Mouse (Mus musculus) embryonic facial prominence, embryonic 11.5 days (tissue): ENCODE results near the gene Galnt7. TPM values are rescaled to one million over a fixed set of nuclear protein-coding genes. Genes with fewer than 3 reads are reported as not detected.

Source experiments
- ATAC-seq: fragments of 200-750 bp; cut with Nextera tagmentation; replicated peaks from 2 replicates; pipeline ENCODE4 v1.8.0; 2017; ENCODE audit warnings: low read depth; ENCODE audit not compliant: insufficient number of reproducible peaks, low FRiP score, low TSS enrichment
- DNase-seq: peaks from one replicate; pipeline ENCODE4 v3.0.0-alpha.2; 2015; ENCODE audit warnings: low spot score
- H3K27ac ChIP-seq: fragments of 300-500 bp; sonication (generic); replicated peaks from 2 replicates; pipeline ENCODE4 v1.5.1; 2014; ENCODE audit warnings: mild to moderate bottlenecking, low read depth, low read length, control low read depth
- H3K27me3 ChIP-seq: fragments of 300-500 bp; sonication (generic); 2 replicates; pipeline ENCODE4 v1.6.1; 2014; ENCODE audit warnings: mild to moderate bottlenecking, low read length, moderate library complexity, mixed read lengths; ENCODE audit not compliant: control insufficient read depth, insufficient read depth
- H3K36me3 ChIP-seq: fragments of 300-500 bp; sonication (generic); replicated peaks from 2 replicates; pipeline ENCODE4 v1.6.1; 2014; ENCODE audit warnings: low read depth, mild to moderate bottlenecking, low read length, moderate library complexity, mixed read lengths; ENCODE audit not compliant: control insufficient read depth, insufficient read depth
- H3K4me1 ChIP-seq: fragments of 300-500 bp; sonication (generic); 2 replicates; pipeline ENCODE4 v1.6.1; 2014; ENCODE audit warnings: low read length, mixed read lengths; ENCODE audit not compliant: control insufficient read depth, insufficient read depth
- H3K4me2 ChIP-seq: fragments of 300-500 bp; sonication (generic); 2 replicates; pipeline ENCODE4 v1.6.1; 2014; ENCODE audit warnings: low read depth, mild to moderate bottlenecking, control low read depth, low read length, moderate library complexity
- H3K4me3 ChIP-seq: fragments of 300-500 bp; sonication (generic); 2 replicates; pipeline ENCODE4 v1.5.1; 2014; ENCODE audit warnings: low read depth, low read length, control low read depth
- H3K9ac ChIP-seq: fragments of 300-500 bp; sonication (generic); replicated peaks from 2 replicates; pipeline ENCODE4 v1.6.1; 2014; ENCODE audit warnings: mild to moderate bottlenecking, control low read depth, low read length
- H3K9me3 ChIP-seq: fragments of 300-500 bp; sonication (generic); replicated peaks from 2 replicates; pipeline ENCODE4 v1.6.1; 2016; ENCODE audit warnings: mild to moderate bottlenecking, low read length, inconsistent platforms, mixed read lengths; ENCODE audit not compliant: control insufficient read depth
- WGBS: fragments of 180-500 bp; shearing (Covaris S2); extraction: QIAGEN DNeasy Blood & Tissue Kit; methylation state at CpG from one replicate; pipeline ENCODE4 v1.1.7; 2014; 5-methylcytosine and 5-hydroxymethylcytosine counted together
- polyA plus RNA-seq: library from polyadenylated mRNA; unstranded; fragments of >200 nt; fragmentation: Nextera tagmentation; extraction: Ambion mirVana; gene quantifications from 2 replicates; pipeline ENCODE4 v1.2.1, GENCODE M21; 2014

The Galnt7 gene
- polyA plus RNA-seq, 1 experiment from 2014 or later, result 18.2 TPM

DNA sequence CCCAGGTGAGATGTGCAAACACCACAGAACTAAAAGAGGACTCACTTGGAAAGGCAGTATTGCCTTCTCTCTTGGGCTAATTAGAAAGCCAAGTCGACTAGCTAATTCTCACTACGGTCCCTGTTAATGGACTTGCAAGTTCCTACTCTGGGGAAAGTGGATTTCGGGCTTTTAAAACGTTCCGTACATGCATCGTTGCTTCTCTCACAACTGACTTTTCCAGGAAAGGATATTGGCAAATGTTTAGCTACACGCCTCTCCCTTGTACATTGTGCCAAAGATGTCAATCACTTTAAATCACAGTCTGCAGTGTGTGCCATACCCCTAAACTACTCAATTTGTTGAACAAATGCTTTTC, 915 bp upstream of the Galnt7 start:
- no peaks in the 10 kb centered on the region for H3K4me1 ChIP-seq
- H3K4me2 ChIP-seq, result peak overlapping the region; percentile 83
- 21% methylated on average over 7 of the region's 7 CpGs for WGBS
- ATAC-seq, result no peak
- peak overlapping the region; percentile 91 for H3K4me3 ChIP-seq
- peak; percentile 8 for DNase-seq
- H3K27me3 ChIP-seq, result no peaks in the 10 kb centered on the region
- H3K27ac ChIP-seq, result no peak overlapping the region
- H3K36me3 ChIP-seq, result no peaks in the 10 kb centered on the region
- no peaks in the 10 kb centered on the region for H3K9me3 ChIP-seq
- no peak overlapping the region for H3K9ac ChIP-seq

DNA sequence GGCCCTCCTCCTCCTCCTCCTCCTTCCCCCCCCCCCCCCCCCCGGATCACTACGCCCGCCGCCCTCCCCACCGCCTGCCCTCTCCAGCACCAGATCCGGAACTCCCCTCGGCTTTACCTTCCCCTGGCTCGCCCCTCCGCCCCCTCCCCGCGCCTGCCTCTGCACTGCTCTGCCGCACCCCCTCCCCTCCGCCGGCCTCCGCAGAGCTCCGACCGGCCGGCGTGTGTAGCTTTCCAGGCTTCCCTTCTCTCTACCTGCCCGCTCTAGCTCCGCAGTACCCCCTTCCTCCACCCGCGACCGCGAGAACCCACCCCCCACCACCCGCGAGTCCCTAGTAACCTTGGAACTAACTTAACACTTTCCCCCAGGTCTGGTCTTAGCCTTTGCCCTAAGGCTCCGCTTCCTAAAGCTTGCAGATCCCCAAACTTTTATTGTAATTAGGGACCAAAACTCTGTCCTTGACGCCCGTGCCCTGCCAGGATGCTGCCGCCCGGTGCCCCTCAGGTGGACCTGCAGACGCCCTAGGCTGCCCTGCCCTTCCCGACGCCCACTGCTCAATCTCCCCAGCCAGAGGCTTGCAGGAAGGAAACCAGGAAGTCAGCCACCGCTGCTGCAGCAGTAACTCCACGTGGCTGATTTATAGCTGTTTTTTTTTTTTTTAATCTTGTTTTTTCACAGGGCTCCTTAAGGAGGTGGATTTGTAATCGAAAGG, 380 bp upstream of the Galnt7 start:
- H3K4me2 ChIP-seq, result peak overlapping the region; percentile 83
- no peaks in the 10 kb centered on the region for H3K4me1 ChIP-seq
- H3K9me3 ChIP-seq, result no peaks in the 10 kb centered on the region
- DNase-seq, result peak; percentile 79
- no peaks in the 10 kb centered on the region for H3K27me3 ChIP-seq
- no peaks in the 10 kb centered on the region for H3K36me3 ChIP-seq
- peak overlapping the region; percentile 57 for H3K9ac ChIP-seq
- peak; percentile 83 for ATAC-seq
- peak overlapping the region; percentile 91 for H3K27ac ChIP-seq
- WGBS, result 1% methylated on average over 25 of the region's 38 CpGs
- peak overlapping the region; percentile 91 for H3K4me3 ChIP-seq

DNA sequence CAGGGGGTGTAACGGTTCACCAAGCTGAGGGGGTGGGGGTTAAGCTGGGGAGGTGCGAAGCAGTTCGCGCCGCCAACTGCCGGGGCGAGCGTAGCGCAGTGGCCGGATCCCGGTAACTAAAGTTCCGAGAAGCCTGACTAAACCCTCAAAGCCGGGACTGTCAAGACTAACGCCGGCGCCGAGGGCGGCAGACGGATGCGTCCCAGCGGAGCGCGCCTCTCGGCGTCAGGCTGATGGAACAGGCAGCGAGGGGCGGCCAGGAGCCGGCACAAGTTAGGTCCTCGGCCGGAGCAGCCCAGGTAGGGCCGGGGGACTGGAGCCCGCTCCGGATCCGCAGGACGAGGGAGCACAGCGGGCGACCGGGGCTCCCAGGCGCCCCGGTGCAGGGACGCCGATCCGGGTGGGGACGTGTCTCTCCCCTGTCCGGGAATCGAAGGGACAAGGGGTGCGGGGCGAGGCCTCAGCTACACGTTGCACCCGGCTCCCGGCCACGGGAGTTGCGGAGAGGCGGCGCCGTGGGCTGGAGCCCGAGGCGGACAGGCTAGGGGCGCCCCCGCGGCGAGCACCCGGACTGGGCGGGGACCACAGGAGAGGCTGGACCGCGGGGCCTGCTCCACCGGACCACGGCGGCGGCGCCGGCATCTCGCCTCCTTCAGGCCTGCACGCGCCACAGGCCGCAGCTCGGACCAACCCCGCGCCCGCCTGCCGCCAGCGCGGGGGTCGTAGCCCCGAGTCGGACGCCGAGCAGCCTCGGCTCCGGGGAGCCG, 960 bp downstream of the Galnt7 start:
- peak; percentile 83 for ATAC-seq
- Histone ChIP-seq H3K36me3 (no peaks in the 10 kb centered on the region), H3K4me2 (peak overlapping the region; percentile 83), H3K4me1 (no peaks in the 10 kb centered on the region), H3K4me3 (peak overlapping the region; percentile 91), H3K27ac (peak overlapping the region; percentile 91), H3K27me3 (no peaks in the 10 kb centered on the region), H3K9ac (peak overlapping the region; percentile 96), H3K9me3 (no peaks in the 10 kb centered on the region)
- under 1% methylated on average over 71 of the region's 91 CpGs for WGBS
- peak; percentile 74 for DNase-seq

DNA sequence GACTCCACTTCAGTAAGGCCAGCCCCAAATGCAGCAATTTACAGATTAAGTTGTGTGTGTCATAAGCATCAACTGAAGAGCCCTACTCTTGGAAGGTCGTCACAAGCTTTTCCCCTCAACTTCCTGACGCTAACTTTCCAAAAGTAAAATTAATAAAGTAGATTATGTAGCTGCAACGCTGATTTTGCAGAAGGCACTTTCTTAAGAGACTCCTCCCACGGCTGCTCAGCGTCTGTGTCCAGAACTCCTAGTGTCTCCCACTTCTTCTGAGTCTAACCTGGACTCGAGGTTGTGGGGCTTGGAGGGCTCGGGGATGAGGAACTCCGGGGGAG, 1.5 kb downstream of the Galnt7 start:
- Histone ChIP-seq H3K36me3 (no peaks in the 10 kb centered on the region), H3K4me2 (peak overlapping the region; percentile 83), H3K27me3 (no peaks in the 10 kb centered on the region), H3K9me3 (no peaks in the 10 kb centered on the region), H3K27ac (peak overlapping the region; percentile 91; the same call in 1 of the 2 replicates), H3K9ac (peak overlapping the region; percentile 96), H3K4me1 (no peaks in the 10 kb centered on the region), H3K4me3 (peak overlapping the region; percentile 91)
- under 1% methylated on average over 8 of the region's 8 CpGs for WGBS
- no peak for DNase-seq
- no peak for ATAC-seq

DNA sequence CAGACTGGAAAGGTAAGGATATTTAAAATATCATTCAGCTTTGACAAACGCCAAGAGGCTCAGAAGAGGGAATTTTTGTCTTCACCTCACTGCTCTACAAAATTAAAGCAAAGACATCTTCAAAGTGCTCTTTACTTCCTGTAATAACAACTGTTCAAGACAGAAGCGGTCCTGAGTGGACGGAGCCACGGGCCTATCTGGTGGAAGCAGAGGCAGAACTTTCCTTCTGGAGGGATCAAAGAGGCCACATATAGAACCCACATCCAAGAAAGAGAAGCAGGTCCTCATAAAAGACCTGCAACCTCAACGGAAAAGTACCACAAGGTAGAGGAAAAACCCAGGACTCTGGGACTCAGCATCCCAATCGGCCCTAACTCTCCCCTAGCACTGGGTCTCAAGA, 2.6 kb downstream of the Galnt7 start:
- Histone ChIP-seq H3K4me3 (no peak overlapping the region), H3K27me3 (no peaks in the 10 kb centered on the region), H3K4me2 (no peak overlapping the region), H3K9me3 (no peaks in the 10 kb centered on the region), H3K4me1 (no peaks in the 10 kb centered on the region), H3K27ac (no peak overlapping the region), H3K9ac (no peak overlapping the region), H3K36me3 (no peaks in the 10 kb centered on the region)
- no peak for ATAC-seq
- WGBS, result 79% methylated on average over 6 of the region's 6 CpGs
- no peak for DNase-seq

DNA sequence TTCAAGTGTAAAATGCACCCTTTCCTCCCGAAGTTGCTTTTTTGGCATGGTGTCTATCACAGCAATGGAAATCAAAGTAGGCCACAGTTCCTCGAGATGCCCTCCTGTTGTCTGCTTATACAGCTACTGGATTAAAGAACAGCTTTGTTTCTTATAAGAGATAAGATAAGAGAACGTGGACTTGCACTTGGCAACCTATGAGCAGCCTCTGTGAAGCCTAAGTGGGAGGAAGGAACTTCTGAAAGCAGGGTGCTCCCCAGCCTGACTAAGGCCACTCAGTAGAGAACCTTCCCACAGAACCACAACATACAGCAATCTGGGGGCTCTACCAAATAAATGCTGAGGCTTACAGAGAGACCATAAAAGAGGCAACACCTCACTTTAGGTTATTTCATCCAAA, 5.3 kb downstream of the Galnt7 start:
- no peaks in the 10 kb centered on the region for H3K36me3 ChIP-seq

DNA sequence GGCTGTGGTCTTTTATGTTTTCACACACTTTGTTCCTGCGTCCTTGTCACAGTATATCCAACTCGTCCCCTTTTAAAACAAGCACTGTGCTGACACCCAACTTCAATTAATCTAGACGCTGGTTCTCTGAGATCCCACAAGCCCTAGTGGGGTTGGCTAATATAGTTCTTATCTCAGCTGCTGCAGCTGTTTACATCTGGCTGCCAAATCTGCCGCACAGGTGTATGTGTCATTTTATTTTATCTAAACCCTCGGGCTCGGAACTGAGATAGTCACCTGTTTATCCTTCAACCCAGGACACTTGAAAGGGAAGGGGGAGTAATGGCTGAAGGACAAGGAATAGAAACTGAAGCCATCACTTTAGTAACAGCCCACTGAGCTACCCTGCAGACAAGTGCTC, 8.6 kb downstream of the Galnt7 start:
- Histone ChIP-seq H3K4me2 (no peak overlapping the region), H3K36me3 (no peaks in the 10 kb centered on the region), H3K9me3 (no peaks in the 10 kb centered on the region), H3K9ac (no peak overlapping the region), H3K27ac (no peak overlapping the region), H3K27me3 (no peaks in the 10 kb centered on the region), H3K4me1 (no peaks in the 10 kb centered on the region), H3K4me3 (no peak overlapping the region)
- ATAC-seq (no peak), DNase-seq (no peak)
- 85% methylated on average over 6 of the region's 6 CpGs for WGBS

More for the DNA sequence above, 5.3 kb downstream of the Galnt7 start:
- H3K4me1 ChIP-seq, result no peaks in the 10 kb centered on the region
- no peak for DNase-seq
- no peak overlapping the region for H3K4me3 ChIP-seq
- H3K27ac ChIP-seq, result no peak overlapping the region
- WGBS, result 82% methylated on average over 3 of the region's 3 CpGs
- H3K4me2 ChIP-seq, result no peak overlapping the region
- no peaks in the 10 kb centered on the region for H3K9me3 ChIP-seq
- no peaks in the 10 kb centered on the region for H3K27me3 ChIP-seq
- no peak overlapping the region for H3K9ac ChIP-seq
- no peak for ATAC-seq

DNA sequence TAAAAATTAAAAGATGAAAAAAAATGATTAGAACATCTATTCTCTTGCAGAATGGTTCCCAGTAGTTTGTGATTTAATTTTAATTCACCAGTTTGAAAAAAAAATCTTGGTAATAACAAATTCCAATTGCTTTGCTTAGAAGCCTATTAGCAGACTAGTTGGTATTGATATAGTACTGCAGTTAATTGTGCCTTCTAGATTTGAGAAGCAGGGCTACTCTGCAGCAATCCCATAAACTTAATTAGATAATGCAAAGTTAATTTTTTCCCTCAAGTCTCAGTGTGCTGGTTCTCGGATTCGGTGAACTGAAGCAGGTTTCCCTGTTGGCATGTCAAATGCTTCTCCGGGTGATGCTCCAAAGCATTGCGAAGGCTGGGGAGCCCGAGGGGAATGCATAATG, 10.1 kb downstream of the Galnt7 start:
- no peak overlapping the region for H3K4me3 ChIP-seq
- no peaks in the 10 kb centered on the region for H3K4me1 ChIP-seq
- ATAC-seq, result no peak
- DNase-seq, result no peak
- no peaks in the 10 kb centered on the region for H3K27me3 ChIP-seq
- no peaks in the 10 kb centered on the region for H3K9me3 ChIP-seq
- no peaks in the 10 kb centered on the region for H3K36me3 ChIP-seq
- no peak overlapping the region for H3K9ac ChIP-seq
- 78% methylated on average over 5 of the region's 5 CpGs for WGBS
- no peak overlapping the region for H3K4me2 ChIP-seq
- no peak overlapping the region for H3K27ac ChIP-seq
